Mouse (Mus musculus) frontal cortex, postnatal 14 days (tissue): ENCODE results near the gene Pld4.
A peak's percentile ranks its signal among the peaks of the same experiment; 100 is the strongest.

Source experiments
- DNase-seq, 2 experiments: peaks; one replicate each; pipeline ENCODE4 v3.0.0; 2022; ENCODE audit warnings: low spot score in 2 of 2

Pld4 gene

DNA sequence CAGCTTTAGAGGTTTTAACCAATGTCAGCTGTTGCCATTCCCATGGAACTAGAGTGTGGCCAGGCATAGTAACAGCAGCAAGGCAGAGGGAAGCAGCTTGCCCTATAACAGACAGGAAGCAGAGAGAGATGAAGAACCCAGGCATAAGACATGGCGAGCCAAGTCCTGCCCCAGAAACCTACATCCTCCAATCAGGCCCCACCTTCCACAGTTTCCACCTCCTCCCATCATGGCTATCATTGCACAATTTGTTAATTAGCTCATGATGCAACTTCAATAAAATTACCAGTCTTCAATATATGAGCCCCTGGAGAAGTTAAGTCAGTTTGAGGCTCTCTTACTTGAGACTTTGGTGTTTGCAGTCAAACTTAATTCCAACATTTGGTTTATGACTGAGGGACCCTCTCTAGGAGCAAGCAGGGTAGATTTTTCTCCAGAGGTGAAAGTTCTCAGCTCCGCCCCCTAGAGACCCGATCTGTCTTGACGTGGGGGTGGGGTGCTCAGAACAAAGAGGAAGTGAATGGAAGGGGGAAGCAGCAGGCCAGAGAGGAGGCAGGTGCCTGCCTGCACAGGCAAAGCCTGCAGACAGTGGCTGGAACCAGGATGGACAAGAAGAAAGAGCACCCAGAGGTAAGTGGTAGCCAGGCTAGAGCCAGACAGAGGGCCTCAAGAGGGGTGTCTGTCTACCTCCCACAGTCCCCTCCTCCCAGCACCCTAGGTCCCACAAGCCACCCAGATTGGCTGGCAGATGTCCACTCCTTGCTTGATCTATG lies at the start of gene Pld4:
Pld4 (plus strand) TSS at position 502 of the 773 bp plus-strand sequence.
- peak in 1 of 2 experiments; percentile 6 for DNase-seq

GRCm38 (mm10) chr12:112713984-112714383 lies 46.5 kb upstream of the Pld4 start:
- no peak for DNase-seq

- no peak for DNase-seq
These were observed 43.3 kb upstream of the Pld4 start for GRCm38 (mm10) chr12:112717140-112717539.

GRCm38 (mm10) chr12:112718995-112719394 lies 41.5 kb upstream of the Pld4 start:
- DNase-seq: no peak

- DNase-seq: no peak
These were observed 40.2 kb upstream of the Pld4 start, which contains the start of gene Cep170b for GRCm38 (mm10) chr12:112720216-112720615. Gene Cep170b, plus strand, starts transcription at chr12:112720455.

DNA sequence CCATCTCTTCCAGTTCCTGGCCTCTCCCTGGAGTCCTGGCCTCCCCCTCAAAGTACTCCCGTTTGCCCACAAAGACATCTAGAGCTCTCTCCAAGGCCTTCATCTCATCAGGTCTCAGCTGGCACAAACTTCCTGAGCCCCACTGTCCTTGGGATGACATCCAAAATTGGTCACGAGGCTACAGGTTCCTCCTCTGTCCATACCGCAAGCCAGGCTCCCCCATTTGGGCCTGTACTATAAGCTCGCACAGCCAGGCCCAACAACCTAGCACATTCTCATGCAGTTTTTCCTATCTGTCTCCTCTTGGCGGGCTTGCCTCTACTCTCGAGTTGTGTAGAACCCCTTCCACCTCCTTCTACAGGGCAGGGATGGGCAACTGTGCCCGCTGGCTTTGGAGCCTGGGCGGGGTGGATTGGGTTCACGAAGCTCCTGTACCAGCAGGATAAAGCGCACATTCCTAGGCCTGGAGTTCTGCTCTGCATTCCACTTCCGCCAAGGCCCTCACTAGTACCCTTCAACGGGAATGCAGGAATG lies 39.5 kb upstream of the Pld4 start:
- DNase-seq: no peak

DNA sequence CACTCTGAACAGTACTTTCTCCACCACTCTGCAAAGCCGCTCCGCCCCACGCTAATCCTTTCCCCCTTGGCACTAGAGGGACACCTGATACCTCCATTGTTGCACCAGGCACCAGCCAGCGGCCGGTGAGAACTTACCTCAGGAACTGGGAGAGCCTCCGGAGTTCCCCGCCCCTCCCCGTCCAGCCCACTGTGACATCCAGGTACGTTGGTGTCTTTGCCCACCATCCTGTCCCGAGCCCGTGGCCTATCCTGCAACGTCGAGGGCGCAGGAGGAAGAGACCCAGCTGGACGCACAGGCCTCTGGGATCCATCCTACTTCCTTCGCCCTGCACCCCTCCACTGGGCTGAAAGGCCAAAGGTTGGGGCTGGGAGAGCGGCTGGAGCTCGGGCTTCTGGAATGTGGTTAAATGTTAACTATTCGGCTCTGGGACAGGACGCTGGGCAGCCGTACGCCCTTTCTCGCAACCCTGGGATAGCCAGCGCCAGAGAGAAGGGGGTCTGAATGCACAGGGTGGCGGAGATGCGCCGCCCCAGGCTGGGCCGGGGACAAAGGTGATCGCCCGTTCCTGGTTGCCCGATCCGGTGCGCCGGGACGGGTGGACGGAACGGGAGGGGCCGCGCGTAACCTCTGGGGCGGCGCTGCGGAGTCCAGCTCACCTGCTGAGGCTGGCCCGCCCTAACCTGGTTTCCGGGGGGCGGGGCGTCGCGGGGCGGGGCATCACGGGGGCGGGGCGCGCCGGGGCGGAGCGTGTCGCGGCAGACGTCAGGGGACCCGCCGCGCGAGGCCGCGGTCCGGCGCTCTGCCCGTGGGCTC lies 38.8 kb upstream of the Pld4 start:
- no peak for DNase-seq

DNA sequence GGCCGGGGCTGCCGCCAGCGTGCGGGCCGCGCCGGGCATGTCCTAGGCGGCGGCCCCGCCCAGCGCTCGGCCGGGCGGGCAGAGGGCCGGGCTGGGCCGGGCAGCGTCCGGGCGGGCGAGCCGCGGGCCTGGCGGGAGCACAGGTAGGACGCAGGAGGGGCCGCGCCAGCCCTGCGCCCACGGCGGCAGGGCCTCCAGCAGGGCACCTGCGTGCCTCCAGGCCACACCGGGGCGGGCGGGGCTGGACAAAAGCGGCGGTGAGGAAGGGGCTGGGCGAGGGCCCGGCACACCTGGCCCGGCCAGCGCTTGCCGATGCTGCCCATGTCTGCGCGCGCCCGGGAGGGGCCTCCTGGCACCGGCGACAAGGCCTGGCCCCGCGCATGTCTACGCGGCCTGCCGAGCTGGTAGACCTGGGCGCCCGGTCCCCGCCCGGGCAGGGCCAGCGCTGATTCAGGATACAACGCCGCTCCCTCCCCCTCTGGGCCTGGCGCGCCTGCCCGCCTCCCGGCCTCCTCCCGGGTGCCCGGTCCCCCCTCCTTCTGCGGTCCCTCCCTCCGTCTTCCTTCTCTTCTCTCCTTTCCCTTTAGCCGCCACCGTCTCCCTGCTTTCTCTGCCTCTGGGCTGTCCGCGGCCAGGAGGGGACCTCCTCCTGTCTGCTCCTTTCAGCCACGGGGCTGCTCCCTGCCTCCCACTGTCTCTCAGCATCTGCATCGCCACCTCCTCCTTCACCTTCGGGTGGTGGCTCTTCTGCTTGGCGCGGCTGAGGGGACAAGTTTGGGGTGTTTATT lies 38.0 kb upstream of the Pld4 start:
- DNase-seq: no peak

DNA sequence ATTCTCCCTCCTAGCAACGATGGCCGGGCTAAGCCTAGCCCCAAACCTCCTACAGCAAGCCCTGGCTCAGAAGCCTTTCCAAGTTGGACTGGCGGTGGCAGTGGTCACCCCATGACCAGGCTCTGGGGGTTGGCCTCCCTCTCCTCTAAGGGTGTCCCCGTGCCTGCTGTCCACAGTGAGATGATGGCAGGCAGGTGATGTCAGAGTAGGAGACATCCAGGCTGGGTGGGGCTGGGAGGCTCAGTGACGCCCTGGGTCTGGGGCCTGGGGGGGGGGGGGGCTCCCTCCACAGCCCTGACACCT lies 37.5 kb upstream of the Pld4 start:
- no peak for DNase-seq

- DNase-seq: no peak
These were observed 37.0 kb upstream of the Pld4 start for GRCm38 (mm10) chr12:112723445-112723844.

- peak; percentile 55 to 70 for DNase-seq
These were observed 36.2 kb upstream of the Pld4 start for GRCm38 (mm10) chr12:112724077-112724805.

GRCm38 (mm10) chr12:112727801-112728200 lies 32.7 kb upstream of the Pld4 start:
- no peak for DNase-seq

GRCm38 (mm10) chr12:112730808-112731207 lies 29.6 kb upstream of the Pld4 start:
- DNase-seq: no peak

DNA sequence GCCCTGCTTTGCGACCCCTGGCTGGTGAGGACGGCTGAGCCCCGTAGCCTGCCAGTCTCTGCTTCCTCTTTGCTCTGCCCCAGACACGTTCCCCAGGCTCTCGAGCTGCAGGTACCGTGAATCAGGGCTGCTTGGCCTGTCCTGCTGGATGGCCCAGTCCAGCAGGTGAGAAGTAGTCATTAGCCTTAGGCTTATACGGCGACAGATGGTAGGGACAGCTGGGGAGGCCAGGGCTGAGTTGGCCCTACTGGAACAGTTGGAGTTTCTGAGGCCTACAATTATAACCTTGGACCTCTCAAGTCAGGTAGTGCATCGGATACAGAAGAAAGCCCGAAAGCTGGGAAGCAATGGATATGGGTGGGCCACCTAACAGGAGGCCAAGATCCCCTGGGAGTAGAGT lies 27.9 kb upstream of the Pld4 start:
- no peak for DNase-seq

DNA sequence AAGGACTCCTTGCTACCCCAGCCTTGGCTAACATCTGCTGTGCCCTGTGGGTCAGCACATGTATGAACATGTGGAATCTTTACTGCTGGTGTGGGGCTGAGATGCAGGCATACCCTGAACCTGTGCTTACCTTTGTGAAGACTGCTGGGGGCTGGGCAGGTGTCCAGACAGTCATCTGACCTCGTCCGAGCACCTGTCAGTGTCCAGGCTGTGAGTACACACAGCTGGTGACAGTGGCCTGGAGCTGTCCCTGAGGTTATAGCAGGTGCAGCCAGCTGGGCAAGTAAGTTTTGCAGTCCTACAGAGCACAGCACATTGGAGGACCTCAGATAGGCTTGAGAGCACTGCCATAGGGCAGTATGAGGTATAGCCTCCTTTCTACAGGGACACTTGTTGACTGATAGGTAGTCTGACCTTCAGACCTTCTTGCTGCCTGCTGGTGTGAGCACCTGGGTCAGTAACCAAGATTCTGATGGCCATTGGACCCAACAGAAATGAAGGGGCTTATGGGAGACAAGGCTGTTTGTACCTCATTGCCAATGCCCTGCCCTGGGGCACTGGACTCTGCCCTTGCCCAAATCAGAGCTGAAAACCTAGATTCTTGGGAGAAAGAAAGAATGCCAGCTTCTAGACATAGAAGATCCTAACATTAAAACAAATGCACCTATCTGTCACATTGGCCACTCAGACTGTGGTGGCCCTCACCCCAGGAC lies 26.2 kb upstream of the Pld4 start:
- DNase-seq: no peak

- DNase-seq: no peak
These were observed 25.4 kb upstream of the Pld4 start for GRCm38 (mm10) chr12:112734881-112735655.

DNA sequence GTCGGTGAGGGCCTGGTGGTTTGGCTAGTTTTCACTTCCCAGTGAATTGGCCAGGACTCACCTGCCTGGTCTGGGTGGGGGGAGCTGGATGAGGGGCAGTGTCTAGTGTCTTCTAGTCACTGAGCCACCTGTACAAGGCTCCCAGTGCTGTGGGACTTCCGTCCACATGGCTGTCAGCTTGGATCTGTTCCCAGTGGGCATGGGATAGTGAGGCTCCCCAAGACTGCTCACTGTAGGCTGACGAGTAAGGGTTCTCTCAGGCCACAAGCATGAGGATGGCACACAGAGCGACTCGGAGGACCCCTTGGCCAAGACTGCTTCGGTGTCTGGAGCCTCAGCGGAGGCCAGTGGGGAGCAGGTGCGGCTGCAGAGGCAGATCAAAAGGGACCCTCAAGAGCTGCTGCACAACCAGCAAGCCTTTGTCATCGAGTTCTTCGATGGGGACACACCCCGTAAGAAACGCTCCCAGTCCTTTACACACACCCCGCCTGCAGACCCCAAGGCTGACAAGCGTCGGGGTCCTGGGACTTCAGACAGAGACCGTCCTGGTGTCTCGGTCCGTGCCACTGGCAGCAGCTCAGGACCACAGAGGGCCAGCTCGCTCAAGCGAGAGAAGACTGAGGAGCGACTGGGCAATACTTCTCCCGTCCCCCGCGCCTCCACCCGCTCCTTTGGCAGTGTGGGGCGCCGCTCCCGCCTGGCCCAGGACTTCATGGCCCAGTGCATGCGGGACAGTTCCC lies 24.4 kb upstream of the Pld4 start:
- DNase-seq: no peak

- no peak for DNase-seq
These were observed 23.9 kb upstream of the Pld4 start for GRCm38 (mm10) chr12:112736636-112736925.

DNA sequence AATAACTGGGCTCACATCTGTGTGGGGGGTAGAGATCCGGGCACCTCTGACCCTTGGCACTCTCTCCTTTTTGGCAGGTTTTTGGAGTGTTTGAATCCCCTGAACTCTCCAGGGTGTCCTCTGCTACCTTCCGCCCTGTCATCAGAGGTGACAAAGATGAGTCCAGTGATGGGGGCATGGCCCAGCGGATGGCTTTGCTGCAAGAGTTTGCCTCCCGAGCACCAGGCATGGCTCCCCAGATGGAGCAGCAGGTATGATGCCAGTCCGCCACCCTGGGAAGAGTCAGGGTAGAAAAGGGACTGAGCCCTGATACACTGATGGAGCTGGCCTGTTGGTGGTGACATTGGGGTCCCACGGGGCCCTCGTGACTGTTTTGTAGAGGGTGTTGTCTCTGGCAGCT lies 23.4 kb upstream of the Pld4 start:
- no peak for DNase-seq
